Mouse (Mus musculus) neural tube, embryonic 12.5 days (tissue): ENCODE results near the gene Gm21887. TPM values are rescaled to one million over a fixed set of nuclear protein-coding genes. Genes with fewer than 3 reads are reported as not detected.
"Not testable (repeated sequence)": the region's sequence is repeated elsewhere in the genome, so short reads cannot be mapped to it uniquely, and the experiment has no call there.

Experiments used
- ATAC-seq: fragments of 200-750 bp; cut with Nextera tagmentation; 2 replicates; pipeline ENCODE4 v1.8.0; 2017; ENCODE audit warnings: low read depth, mild to moderate bottlenecking, moderate TSS enrichment, moderate library complexity; ENCODE audit not compliant: low FRiP score
- H3K27ac ChIP-seq: fragments of 300-500 bp; sonication (generic); 2 replicates; pipeline ENCODE4 v1.5.1; 2016
- H3K27me3 ChIP-seq: fragments of 300-500 bp; sonication (generic); replicated peaks from 2 replicates; pipeline ENCODE4 v1.6.1; 2016; ENCODE audit warnings: mild to moderate bottlenecking
- H3K36me3 ChIP-seq: fragments of 300-500 bp; sonication (generic); 2 replicates; pipeline ENCODE4 v1.6.1; 2016; ENCODE audit warnings: mild to moderate bottlenecking
- H3K4me1 ChIP-seq: fragments of 300-500 bp; sonication (generic); 2 replicates; pipeline ENCODE4 v1.6.1; 2016
- H3K4me2 ChIP-seq: fragments of 300-500 bp; sonication (generic); replicated peaks from 2 replicates; pipeline ENCODE4 v1.6.1; 2016; ENCODE audit warnings: mild to moderate bottlenecking
- H3K4me3 ChIP-seq: fragments of 300-500 bp; sonication (generic); 2 replicates; pipeline ENCODE4 v1.5.1; 2016
- H3K9ac ChIP-seq: fragments of 300-500 bp; sonication (generic); 2 replicates; pipeline ENCODE4 v1.6.1; 2016; ENCODE audit warnings: mild to moderate bottlenecking
- H3K9me3 ChIP-seq: fragments of 300-500 bp; sonication (generic); 2 replicates; pipeline ENCODE4 v1.6.1; 2016; ENCODE audit warnings: mild to moderate bottlenecking
- WGBS: fragments of 180-500 bp; shearing (Covaris S2); methylation state at CpG from one replicate; pipeline ENCODE4 v1.1.7; 2016; 5-methylcytosine and 5-hydroxymethylcytosine counted together
- polyA plus RNA-seq: library from polyadenylated mRNA; unstranded; fragments of >200 nt; fragmentation: Nextera tagmentation; extraction: Ambion mirVana; gene quantifications from 2 replicates; pipeline ENCODE4 v1.2.1, GENCODE M21; 2016

Gene Gm21887
- polyA plus RNA-seq, 1 experiment from 2014 or later: 240 TPM

GRCm38 (mm10) chrX:170013421-170013820 lies 4.0 kb downstream of the Gm21887 start:
- WGBS: 95% methylated on average over 8 of the region's 13 CpGs
- peaks cover 31% of the 10 kb centered on the region for H3K9me3 ChIP-seq
- not testable (repeated sequence) for H3K4me3 ChIP-seq, H3K4me2 ChIP-seq, ATAC-seq, H3K27ac ChIP-seq, H3K27me3 ChIP-seq, H3K9ac ChIP-seq, H3K4me1 ChIP-seq
- peaks cover 24% of the 10 kb centered on the region for H3K36me3 ChIP-seq

- not testable (repeated sequence) for H3K4me2 ChIP-seq, H3K4me1 ChIP-seq, ATAC-seq, H3K4me3 ChIP-seq, H3K27ac ChIP-seq, H3K9ac ChIP-seq, H3K27me3 ChIP-seq
- peaks cover 30% of the 10 kb centered on the region for H3K36me3 ChIP-seq
- peaks cover 33% of the 10 kb centered on the region for H3K9me3 ChIP-seq
- 84% methylated on average over 6 of the region's 13 CpGs for WGBS
These were observed 4.6 kb downstream of the Gm21887 start for GRCm38 (mm10) chrX:170014038-170014437.

GRCm38 (mm10) chrX:170015883-170016282 lies 6.4 kb downstream of the Gm21887 start:
- WGBS: 92% methylated on average over 10 of the region's 12 CpGs
- Histone ChIP-seq H3K9me3 (peaks cover 31% of the 10 kb centered on the region), H3K36me3 (peaks cover 33% of the 10 kb centered on the region)
- H3K4me2 ChIP-seq, ATAC-seq, H3K4me1 ChIP-seq, H3K27ac ChIP-seq, H3K9ac ChIP-seq, H3K27me3 ChIP-seq, H3K4me3 ChIP-seq: not testable (repeated sequence)

- H3K36me3 ChIP-seq: peaks cover 34% of the 10 kb centered on the region
- not testable (repeated sequence) for H3K4me1 ChIP-seq, H3K9ac ChIP-seq, H3K4me3 ChIP-seq, H3K4me2 ChIP-seq, H3K27me3 ChIP-seq
- WGBS: 61% methylated on average over 27 of the region's 27 CpGs
- H3K27ac ChIP-seq: 0 out of 2 replicates have a peak overlapping the region, but pooled peaks have one; percentile 4
- peaks cover 34% of the 10 kb centered on the region for H3K9me3 ChIP-seq
- peak; percentile 76 for ATAC-seq
These were observed 8.1 kb downstream of the Gm21887 start for GRCm38 (mm10) chrX:170017333-170018245.

GRCm38 (mm10) chrX:170018571-170019218 lies 9.2 kb downstream of the Gm21887 start:
- Histone ChIP-seq H3K9me3 (peaks cover 34% of the 10 kb centered on the region), H3K36me3 (peaks cover 34% of the 10 kb centered on the region)
- not testable (repeated sequence) for H3K27me3 ChIP-seq, H3K9ac ChIP-seq, H3K27ac ChIP-seq, H3K4me1 ChIP-seq, H3K4me3 ChIP-seq, H3K4me2 ChIP-seq
- whole genome bisulfite sequencing: 86% methylated on average over 66 of the region's 66 CpGs
- peak; percentile 82 for ATAC-seq

GRCm38 (mm10) chrX:170019219-170019953 lies 9.9 kb downstream of the Gm21887 start:
- H3K9me3 ChIP-seq: peaks cover 34% of the 10 kb centered on the region
- ATAC-seq: peak; percentile 46
- 0 out of 2 replicates have a peak overlapping the region, but pooled peaks have one; percentile 1 for H3K27ac ChIP-seq
- H3K4me3 ChIP-seq, H3K27me3 ChIP-seq, H3K4me2 ChIP-seq, H3K4me1 ChIP-seq, H3K9ac ChIP-seq: not testable (repeated sequence)
- WGBS: 86% methylated on average over 30 of the region's 30 CpGs
- peaks cover 34% of the 10 kb centered on the region for H3K36me3 ChIP-seq

GRCm38 (mm10) chrX:170019954-170020689 lies 10.7 kb downstream of the Gm21887 start:
- peaks cover 34% of the 10 kb centered on the region for H3K9me3 ChIP-seq
- not testable (repeated sequence) for ATAC-seq, H3K9ac ChIP-seq, H3K4me2 ChIP-seq, H3K4me1 ChIP-seq, H3K27me3 ChIP-seq, H3K4me3 ChIP-seq
- 61% methylated on average over 14 of the region's 14 CpGs for WGBS
- H3K36me3 ChIP-seq: peaks cover 34% of the 10 kb centered on the region
- H3K27ac ChIP-seq: 0 out of 2 replicates have a peak overlapping the region, but pooled peaks have one; percentile 1

- H3K27ac ChIP-seq, H3K27me3 ChIP-seq, ATAC-seq, H3K4me1 ChIP-seq, H3K9ac ChIP-seq, H3K4me2 ChIP-seq, H3K4me3 ChIP-seq: not testable (repeated sequence)
- Histone ChIP-seq H3K36me3 (peaks cover 34% of the 10 kb centered on the region), H3K9me3 (peaks cover 34% of the 10 kb centered on the region)
- WGBS: 56% methylated on average over 9 of the region's 9 CpGs
These were observed 11.2 kb downstream of the Gm21887 start for GRCm38 (mm10) chrX:170020690-170021050.

- Histone ChIP-seq H3K9me3 (peaks cover 34% of the 10 kb centered on the region), H3K36me3 (peaks cover 33% of the 10 kb centered on the region)
- H3K9ac ChIP-seq, H3K27ac ChIP-seq, ATAC-seq, H3K27me3 ChIP-seq, H3K4me2 ChIP-seq, H3K4me3 ChIP-seq, H3K4me1 ChIP-seq: not testable (repeated sequence)
- 78% methylated on average over 12 of the region's 12 CpGs for WGBS
These were observed 11.7 kb downstream of the Gm21887 start for GRCm38 (mm10) chrX:170021205-170021604.

GRCm38 (mm10) chrX:170021750-170022461 lies 12.4 kb downstream of the Gm21887 start:
- not testable (repeated sequence) for H3K4me1 ChIP-seq, H3K4me3 ChIP-seq, ATAC-seq, H3K9ac ChIP-seq, H3K4me2 ChIP-seq, H3K27me3 ChIP-seq, H3K27ac ChIP-seq
- 53% methylated on average over 15 of the region's 15 CpGs for WGBS
- H3K36me3 ChIP-seq: peaks cover 31% of the 10 kb centered on the region
- peaks cover 34% of the 10 kb centered on the region for H3K9me3 ChIP-seq
